Mouse (Mus musculus): Measurements from ENCODE around the gene Gne. TPM values are rescaled to one million over a fixed set of nuclear protein-coding genes. Genes with fewer than 3 reads are reported as not detected.
"Not testable (repeated sequence)": the region's sequence is repeated elsewhere in the genome, so short reads cannot be mapped to it uniquely, and the experiment has no call there.

Gne gene
- total RNA-seq, 2 experiments from 2014 or later: 8.1 to 11.8 TPM

- no peak for DNase-seq
- intact Hi-C loops (cut with DNase I): no loop called here
Observed at GRCm38 (mm10) chr4:44073799-44074198, 10.2 kb downstream of the Gne start.

- DNase-seq: no peak
- intact Hi-C loops (cut with DNase I): no loop called here
Observed at GRCm38 (mm10) chr4:44072873-44073441, 11.0 kb downstream of the Gne start.

- intact Hi-C loops (cut with DNase I): no loop called here
- peak; percentile 83 to 89 for DNase-seq
Observed at GRCm38 (mm10) chr4:44072146-44072872, 11.7 kb downstream of the Gne start.

GRCm38 (mm10) chr4:44071741-44072145, 12.2 kb downstream of the Gne start:
- no peak for DNase-seq
- intact Hi-C loops (cut with DNase I): no loop called here

- no peak for DNase-seq
- intact Hi-C loops (cut with DNase I): no loop called here
Observed at GRCm38 (mm10) chr4:44070641-44071040, 13.3 kb downstream of the Gne start.

GRCm38 (mm10) chr4:44069411-44069810, 14.6 kb downstream of the Gne start:
- no peak for DNase-seq
- intact Hi-C loops (cut with DNase I): loop anchor here (10.0 kb wide), 1 partner anchor 225 kb away; no protein-coding TSS in a partner anchor

GRCm38 (mm10) chr4:44068736-44069135, 15.2 kb downstream of the Gne start:
- intact Hi-C loops (cut with DNase I): loop anchor here (10.0 kb wide), 1 partner anchor 226 kb away; no protein-coding TSS in a partner anchor

GRCm38 (mm10) chr4:44066891-44067290, 17.1 kb downstream of the Gne start:
- intact Hi-C loops (cut with DNase I): loop anchor here (2.0 to 10.0 kb wide), 2 partner anchors 54 to 228 kb away; no protein-coding TSS in a partner anchor
- DNase-seq: no peak

More at GRCm38 (mm10) chr4:44068736-44069135, 15.2 kb downstream of the Gne start:
- DNase-seq: no peak

- intact Hi-C loops (cut with DNase I): loop anchor here (2.0 to 10.0 kb wide), 2 partner anchors 55 to 229 kb away; no protein-coding TSS in a partner anchor
- peak; percentile 80 to 89 for DNase-seq
Observed at GRCm38 (mm10) chr4:44065355-44066025, 18.5 kb downstream of the Gne start.

GRCm38 (mm10) chr4:44062816-44063215, 21.2 kb downstream of the Gne start:
- intact Hi-C loops (cut with DNase I): loop anchor here (10.0 kb wide), 1 partner anchor 232 kb away; no protein-coding TSS in a partner anchor
- no peak for DNase-seq

GRCm38 (mm10) chr4:44062062-44062461, 21.9 kb downstream of the Gne start:
- intact Hi-C loops (cut with DNase I): loop anchor here (10.0 kb wide), 1 partner anchor 233 kb away; no protein-coding TSS in a partner anchor
- no peak for DNase-seq

- intact Hi-C loops (cut with DNase I): loop anchor here (10.0 kb wide), 1 partner anchor 235 kb away; no protein-coding TSS in a partner anchor
- DNase-seq: no peak
Observed at GRCm38 (mm10) chr4:44059674-44060073, 24.3 kb downstream of the Gne start.

- intact Hi-C loops (cut with DNase I): no loop called here
- DNase-seq: no peak
Observed at GRCm38 (mm10) chr4:44049812-44050211, 34.2 kb downstream of the Gne start.

- intact Hi-C loops (cut with DNase I): no loop called here
Observed at GRCm38 (mm10) chr4:44046066-44046465, 37.9 kb downstream of the Gne start.

GRCm38 (mm10) chr4:44044685-44045356, 39.2 kb downstream of the Gne start:
- intact Hi-C loops (cut with DNase I): no loop called here

More at GRCm38 (mm10) chr4:44046066-44046465, 37.9 kb downstream of the Gne start:
- DNase-seq: no peak

GRCm38 (mm10) chr4:44043182-44043581, 40.8 kb downstream of the Gne start:
- DNase-seq; intact Hi-C loops (cut with DNase I): not testable (repeated sequence)

More at GRCm38 (mm10) chr4:44044685-44045356, 39.2 kb downstream of the Gne start:
- DNase-seq: no peak

- DNase-seq: no peak
- intact Hi-C loops (cut with DNase I): no loop called here
Observed at GRCm38 (mm10) chr4:44042429-44042828, 41.5 kb downstream of the Gne start.

- DNase-seq: no peak
- intact Hi-C loops (cut with DNase I): no loop called here
Observed at GRCm38 (mm10) chr4:44040802-44041201, 43.2 kb downstream of the Gne start.

GRCm38 (mm10) chr4:44036455-44036854, 47.5 kb downstream of the Gne start:
- intact Hi-C loops (cut with DNase I): no loop called here
- DNase-seq: no peak

- peak in 1 of 2 experiments; percentile 28 for DNase-seq
- intact Hi-C loops (cut with DNase I): no loop called here
Observed at GRCm38 (mm10) chr4:44031521-44031920, 52.5 kb downstream of the Gne start.
